Mouse (Mus musculus): ENCODE measurements at regions not wholly inside any gene's neighbourhood (a gene's known extent, or its start where the extent isn't known, plus 50 kb on each side); places are given as distances from the start of the nearest gene placed in this dataset.

- no peak for TF ChIP-seq CTCF (IDR thresholded peaks at IDR 0.05; ENCODE audit: extremely low read depth, insufficient read length, insufficient replicate concordance, low read depth, low read length)
- no peak for TF ChIP-seq POLR2A (IDR thresholded peaks at IDR 0.05; ENCODE audit: low read depth, low read length)
- Histone ChIP-seq H3K4me1 (ENCODE audit: control insufficient read depth, insufficient read depth, insufficient read length, low read length) (no peaks in the 10 kb centered on the region), H3K27ac (ENCODE audit: insufficient read depth, low read depth, low read length) (no peak overlapping the region), H3K4me3 (ENCODE audit: low read depth, low read length) (no peak overlapping the region), H3K27me3 (ENCODE audit: control insufficient read depth, insufficient read depth, low read length) (no peaks in the 10 kb centered on the region), H3K36me3 (ENCODE audit: control insufficient read depth, insufficient read depth, low read length) (no peaks in the 10 kb centered on the region)
- 83% methylated on average over 2 of the region's 2 CpGs for WGBS
Measured at GRCm38 (mm10) chr10:126267321-126267998, 301.5 kb downstream of the Lrig3 start.

- no peak overlapping the region for H3K27ac ChIP-seq (ENCODE audit: insufficient read depth, low read depth, low read length)
- no peaks in the 10 kb centered on the region for H3K4me1 ChIP-seq (ENCODE audit: control insufficient read depth, insufficient read depth, insufficient read length, low read length)
- H3K27me3 ChIP-seq (ENCODE audit: control insufficient read depth, insufficient read depth, low read length), result no peaks in the 10 kb centered on the region
- TF ChIP-seq POLR2A (IDR thresholded peaks at IDR 0.05; ENCODE audit: low read depth, low read length), result no peak
- TF ChIP-seq CTCF (IDR thresholded peaks at IDR 0.05; ENCODE audit: extremely low read depth, insufficient read length, insufficient replicate concordance, low read depth, low read length), result no peak
- H3K36me3 ChIP-seq (ENCODE audit: control insufficient read depth, insufficient read depth, low read length), result no peaks in the 10 kb centered on the region
- 68% methylated on average over 8 of the region's 8 CpGs for WGBS
- no peak overlapping the region for H3K4me3 ChIP-seq (ENCODE audit: low read depth, low read length)
Measured at GRCm38 (mm10) chr10:126257171-126257570, 291.2 kb downstream of the Lrig3 start.

- Histone ChIP-seq H3K36me3 (ENCODE audit: control insufficient read depth, insufficient read depth, low read length) (no peaks in the 10 kb centered on the region), H3K27me3 (ENCODE audit: control insufficient read depth, insufficient read depth, low read length) (no peaks in the 10 kb centered on the region), H3K4me3 (ENCODE audit: low read depth, low read length) (no peak overlapping the region), H3K27ac (ENCODE audit: insufficient read depth, low read depth, low read length) (no peak overlapping the region), H3K4me1 (ENCODE audit: control insufficient read depth, insufficient read depth, insufficient read length, low read length) (no peaks in the 10 kb centered on the region)
- TF ChIP-seq POLR2A (IDR thresholded peaks at IDR 0.05; ENCODE audit: low read depth, low read length), result no peak
- no peak for TF ChIP-seq CTCF (IDR thresholded peaks at IDR 0.05; ENCODE audit: extremely low read depth, insufficient read length, insufficient replicate concordance, low read depth, low read length)
- 83% methylated on average over 4 of the region's 4 CpGs for WGBS
Measured at GRCm38 (mm10) chr10:126254198-126254597, 288.2 kb downstream of the Lrig3 start.

GRCm38 (mm10) chr10:126249176-126249575 lies 283.2 kb downstream of the Lrig3 start:
- no peaks in the 10 kb centered on the region for H3K27me3 ChIP-seq (ENCODE audit: control insufficient read depth, insufficient read depth, low read length)
- no peak overlapping the region for H3K4me3 ChIP-seq (ENCODE audit: low read depth, low read length)
- no peaks in the 10 kb centered on the region for H3K4me1 ChIP-seq (ENCODE audit: control insufficient read depth, insufficient read depth, insufficient read length, low read length)
- no peaks in the 10 kb centered on the region for H3K36me3 ChIP-seq (ENCODE audit: control insufficient read depth, insufficient read depth, low read length)
- TF ChIP-seq POLR2A (IDR thresholded peaks at IDR 0.05; ENCODE audit: low read depth, low read length), result no peak
- TF ChIP-seq CTCF (IDR thresholded peaks at IDR 0.05; ENCODE audit: extremely low read depth, insufficient read length, insufficient replicate concordance, low read depth, low read length), result no peak
- H3K27ac ChIP-seq (ENCODE audit: insufficient read depth, low read depth, low read length), result no peak overlapping the region
- 90% methylated on average over 12 of the region's 12 CpGs for WGBS

GRCm38 (mm10) chr10:126243051-126243450 lies 277.1 kb downstream of the Lrig3 start:
- H3K4me3 ChIP-seq (ENCODE audit: low read depth, low read length), result no peak overlapping the region
- TF ChIP-seq POLR2A (IDR thresholded peaks at IDR 0.05; ENCODE audit: low read depth, low read length) (no peak), CTCF (IDR thresholded peaks at IDR 0.05; ENCODE audit: extremely low read depth, insufficient read length, insufficient replicate concordance, low read depth, low read length) (no peak)
- no peak overlapping the region for H3K27ac ChIP-seq (ENCODE audit: insufficient read depth, low read depth, low read length)
- 92% methylated on average over 7 of the region's 7 CpGs for WGBS
- no peaks in the 10 kb centered on the region for H3K27me3 ChIP-seq (ENCODE audit: control insufficient read depth, insufficient read depth, low read length)
- H3K36me3 ChIP-seq (ENCODE audit: control insufficient read depth, insufficient read depth, low read length), result no peaks in the 10 kb centered on the region
- no peaks in the 10 kb centered on the region for H3K4me1 ChIP-seq (ENCODE audit: control insufficient read depth, insufficient read depth, insufficient read length, low read length)

- Histone ChIP-seq H3K4me3 (ENCODE audit: low read depth, low read length) (no peak overlapping the region), H3K27ac (ENCODE audit: insufficient read depth, low read depth, low read length) (no peak overlapping the region), H3K4me1 (ENCODE audit: control insufficient read depth, insufficient read depth, insufficient read length, low read length) (no peaks in the 10 kb centered on the region), H3K27me3 (ENCODE audit: control insufficient read depth, insufficient read depth, low read length) (no peaks in the 10 kb centered on the region), H3K36me3 (ENCODE audit: control insufficient read depth, insufficient read depth, low read length) (no peaks in the 10 kb centered on the region)
- TF ChIP-seq CTCF (IDR thresholded peaks at IDR 0.05; ENCODE audit: extremely low read depth, insufficient read length, insufficient replicate concordance, low read depth, low read length) (no peak), POLR2A (IDR thresholded peaks at IDR 0.05; ENCODE audit: low read depth, low read length) (no peak)
- 58% methylated on average over 4 of the region's 4 CpGs for WGBS
Measured at GRCm38 (mm10) chr10:126239536-126239935, 273.6 kb downstream of the Lrig3 start.
